Mouse (Mus musculus): ENCODE measurements around the gene Pet100. TPM values are rescaled to one million over a fixed set of nuclear protein-coding genes. Genes with fewer than 3 reads are reported as not detected.
"Not testable (repeated sequence)": the region's sequence is repeated elsewhere in the genome, so short reads cannot be mapped to it uniquely, and the experiment has no call there.

Pet100 gene
- 10 to 100 TPM; 61.7 to 66.4 TPM for total RNA-seq (2021)
- long read RNA-seq, experiment 1, transcript Pet100-201 (4 exons, 1,193 nt): major isoform, 15 of 16 reads
- long read RNA-seq, experiment 1, partial matches to known transcripts: 0 of 16 reads
- long read RNA-seq, experiment 1, other reads (novel, unspliced or antisense): 0 of 16 reads
- long read RNA-seq, experiment 2, transcript Pet100-201 (4 exons, 1,193 nt): major isoform, 11 of 16 reads
- long read RNA-seq, experiment 2, partial matches to known transcripts: 1 of 16 reads
- long read RNA-seq, experiment 2, other reads (novel, unspliced or antisense): 1 of 16 reads

DNA sequence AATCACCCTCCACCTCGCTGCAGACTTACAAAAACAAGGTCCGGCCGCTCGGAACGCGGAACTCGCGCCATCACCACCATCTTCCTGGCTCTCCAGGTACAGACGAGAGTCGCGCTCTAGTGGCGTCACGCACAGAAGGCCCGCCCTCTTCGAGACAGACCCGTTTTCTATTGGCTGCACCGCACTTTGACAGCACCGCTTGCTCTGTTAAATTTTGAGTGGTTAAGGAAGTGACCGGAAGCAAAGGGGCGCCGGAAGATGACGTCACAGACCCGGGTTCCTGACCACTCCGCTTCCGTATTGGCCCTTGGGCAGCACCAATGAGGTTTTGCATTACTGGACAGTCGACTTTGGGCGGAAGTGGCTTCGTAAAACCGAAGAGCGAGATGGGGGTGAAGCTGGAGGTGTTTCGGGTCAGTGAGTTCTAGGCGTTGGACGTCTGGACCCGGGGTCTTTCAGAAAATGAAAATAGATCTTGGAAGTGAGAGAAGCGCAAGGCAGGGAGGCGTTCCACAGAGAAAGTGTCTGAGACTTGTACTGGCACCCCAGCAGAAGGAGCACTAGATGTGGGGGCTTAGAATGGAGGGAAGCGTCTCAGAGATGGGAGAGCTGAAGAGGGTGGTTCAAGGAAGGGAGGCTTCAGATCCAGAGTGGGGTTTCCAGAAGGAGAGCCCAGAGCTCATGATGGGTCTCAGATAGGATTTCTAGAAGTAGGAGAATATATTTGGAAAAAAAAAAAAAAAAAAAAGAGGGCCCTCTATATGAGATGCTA is at the start of gene Pet100, which contains the start of gene Xab2:
TSS of gene Pet100 (plus strand) at position 350 of the 772 bp plus-strand sequence.
TSS of gene Xab2 (minus strand) at position 118 of the 772 bp plus-strand sequence.
- peak; percentile 97 to 99 for DNase-seq
- intact Hi-C loops (cut with DNase I): loop anchor here (5.0 to 10.0 kb wide), 2 partner anchors 56 to 157 kb away; partner anchors contain the start of genes Pex11g and Trappc5

DNA sequence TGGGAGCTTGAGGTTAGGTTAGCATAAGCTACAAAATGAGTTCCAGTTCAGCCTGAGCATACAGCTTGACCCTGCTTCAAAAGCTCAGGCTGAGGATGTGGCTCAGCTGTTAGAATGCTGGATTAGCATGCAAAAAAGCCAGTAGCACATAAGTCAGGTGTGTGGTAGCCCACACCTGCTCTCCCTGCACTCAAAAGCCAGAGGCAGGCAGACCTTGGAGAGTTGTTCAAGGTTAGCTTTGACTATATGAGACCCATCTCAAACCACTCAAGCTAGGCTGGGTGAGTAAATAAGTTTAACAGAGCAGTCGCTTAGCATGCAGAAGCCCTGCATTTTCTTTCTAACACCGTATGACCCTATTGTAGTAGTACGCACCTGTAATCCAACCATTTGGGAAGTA is 46.8 kb upstream of the Pet100 start:
- intact Hi-C loops (cut with DNase I): no loop called here
- no peak for DNase-seq

DNA sequence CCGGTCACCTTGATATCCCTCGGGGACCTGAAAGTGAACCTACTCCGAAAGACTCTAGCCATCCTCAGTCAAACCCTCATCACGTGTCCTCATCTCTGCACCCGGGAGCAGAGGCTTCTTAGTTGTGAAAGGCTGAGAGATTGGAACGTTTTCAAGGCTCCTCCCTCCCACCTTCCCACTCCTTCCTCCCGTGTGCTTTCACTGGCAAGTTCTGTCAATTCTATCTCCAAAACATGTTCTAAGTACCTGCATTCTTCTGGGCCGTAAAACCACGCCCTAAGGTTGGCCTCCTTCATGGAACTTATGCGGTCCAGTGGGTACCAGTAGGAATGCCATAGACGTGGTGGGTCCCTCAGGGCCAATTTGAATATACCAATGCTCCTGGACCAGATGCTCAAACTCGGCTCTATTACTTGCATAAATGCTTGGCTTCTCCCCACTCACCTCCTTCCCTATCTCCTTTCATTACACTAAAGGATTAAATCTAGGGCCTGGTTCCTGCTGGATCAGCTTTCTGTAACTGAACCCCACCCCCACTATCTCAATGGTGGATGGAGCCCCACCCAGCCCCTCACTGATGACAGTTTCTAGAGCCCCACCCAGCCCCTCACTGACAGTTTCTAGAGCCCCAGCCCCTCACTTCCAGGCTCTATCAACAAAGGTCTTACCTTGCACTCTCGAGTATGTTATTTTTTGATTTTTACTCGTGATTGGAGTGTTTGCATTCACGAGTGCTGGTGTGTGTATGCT is 45.0 kb upstream of the Pet100 start:
- no peak for DNase-seq
- intact Hi-C loops (cut with DNase I): no loop called here

DNA sequence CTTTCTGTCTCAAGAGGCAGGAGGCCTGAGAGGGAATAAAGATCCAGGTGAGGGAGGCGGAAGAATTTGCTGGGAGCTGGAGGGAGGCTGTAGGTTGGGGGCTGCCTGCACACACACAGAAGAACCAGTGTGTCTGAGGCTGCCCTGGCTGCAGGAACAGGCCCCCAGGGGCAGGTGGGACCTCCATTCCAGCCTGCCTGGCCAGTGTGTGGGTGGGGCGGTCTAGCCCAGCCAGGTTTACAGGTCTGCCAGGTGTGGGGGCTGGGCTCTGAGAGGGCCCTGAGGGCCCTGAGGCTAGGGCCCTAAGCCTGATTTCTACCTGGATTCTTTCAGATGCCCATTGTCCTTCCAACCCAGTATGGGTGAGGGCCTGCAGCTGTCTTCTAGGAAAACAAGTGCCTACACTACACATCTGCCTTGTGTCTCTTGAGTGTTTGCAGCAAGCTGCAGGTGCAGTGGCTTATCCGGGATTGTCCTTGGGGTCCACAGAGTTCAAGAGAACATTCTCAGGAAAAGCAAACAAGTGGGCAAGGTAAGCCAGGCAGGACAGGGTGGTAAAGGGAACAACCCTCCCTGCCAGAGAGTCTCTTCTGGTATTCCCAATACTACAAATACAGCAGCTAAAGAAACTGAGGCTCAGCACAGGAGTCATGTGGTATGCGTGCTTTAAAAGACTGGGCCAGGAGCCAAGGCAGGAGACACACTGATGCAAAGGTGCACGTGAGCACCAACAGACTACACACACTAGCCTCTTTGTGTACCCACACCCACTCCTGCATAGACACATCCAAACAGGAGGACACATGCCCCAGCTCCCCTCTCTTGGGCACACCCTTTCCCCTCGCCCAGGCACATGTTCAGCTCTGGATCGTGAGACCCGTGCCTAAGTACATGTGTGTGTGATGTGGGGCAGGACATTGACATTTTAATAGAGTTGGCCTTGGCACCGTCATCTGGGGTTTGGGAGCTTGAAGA is 41.7 kb upstream of the Pet100 start:
- intact Hi-C loops (cut with DNase I): no loop called here
- DNase-seq: no peak

DNA sequence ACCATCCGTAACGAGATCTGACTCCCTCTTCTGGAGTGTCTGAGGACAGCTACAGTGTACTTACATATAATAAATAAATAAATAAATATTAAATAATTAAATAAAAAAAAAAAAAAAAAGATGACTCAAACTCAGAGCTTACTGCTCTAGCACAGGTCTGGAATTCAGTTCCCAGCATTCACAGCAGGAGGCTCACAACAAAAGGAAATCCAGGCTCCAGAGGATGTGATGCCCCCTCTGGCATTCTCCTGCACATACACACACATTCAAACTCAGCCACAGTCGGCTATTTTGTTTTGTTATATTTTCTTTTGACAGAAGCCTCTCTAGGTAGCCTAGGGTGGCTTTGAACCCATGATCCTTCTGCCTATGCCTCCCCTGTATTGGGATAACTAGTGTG is 39.4 kb upstream of the Pet100 start:
- intact Hi-C loops (cut with DNase I); DNase-seq: not testable (repeated sequence)

DNA sequence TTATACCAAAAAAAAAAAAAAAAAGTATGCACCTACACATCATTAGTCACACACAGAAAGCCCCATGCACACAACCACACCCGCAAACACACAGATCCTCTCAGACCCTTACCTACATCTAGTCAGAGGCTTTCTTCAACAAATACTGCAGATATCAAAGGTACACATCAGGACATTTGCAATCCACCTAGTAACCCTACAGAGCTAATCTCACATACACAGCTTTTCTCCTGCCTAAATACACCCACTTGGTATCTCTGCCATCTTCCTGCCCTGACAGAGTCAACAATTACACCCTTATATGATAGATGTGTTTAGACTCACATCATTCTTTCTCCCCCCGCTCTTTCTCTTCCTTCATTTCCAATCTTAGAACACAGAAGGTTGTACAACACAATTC is 34.9 kb upstream of the Pet100 start:
- intact Hi-C loops (cut with DNase I): no loop called here
- DNase-seq: no peak

DNA sequence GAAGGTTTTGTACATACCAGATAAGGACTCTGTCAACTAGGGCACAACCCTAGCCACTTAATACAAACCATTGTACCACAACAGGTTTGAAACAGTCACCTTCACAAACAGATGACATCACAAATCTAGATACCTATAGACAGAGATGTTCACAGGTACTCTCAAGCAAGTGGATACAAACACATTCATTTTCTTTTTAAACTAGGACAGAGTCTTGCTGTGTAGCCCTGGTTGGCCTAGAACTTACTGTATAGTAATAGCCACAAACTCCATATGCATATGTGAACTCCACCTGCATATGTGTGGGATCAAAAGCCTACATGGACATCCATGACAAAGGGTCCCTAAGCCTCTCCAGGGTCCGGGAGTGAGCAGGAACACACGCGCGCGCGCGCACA is 34.4 kb upstream of the Pet100 start, which contains the start of gene Camsap3:
TSS of gene Camsap3 (plus strand) at position 301 of the 398 bp plus-strand sequence.
- DNase-seq: no peak
- intact Hi-C loops (cut with DNase I): no loop called here

DNA sequence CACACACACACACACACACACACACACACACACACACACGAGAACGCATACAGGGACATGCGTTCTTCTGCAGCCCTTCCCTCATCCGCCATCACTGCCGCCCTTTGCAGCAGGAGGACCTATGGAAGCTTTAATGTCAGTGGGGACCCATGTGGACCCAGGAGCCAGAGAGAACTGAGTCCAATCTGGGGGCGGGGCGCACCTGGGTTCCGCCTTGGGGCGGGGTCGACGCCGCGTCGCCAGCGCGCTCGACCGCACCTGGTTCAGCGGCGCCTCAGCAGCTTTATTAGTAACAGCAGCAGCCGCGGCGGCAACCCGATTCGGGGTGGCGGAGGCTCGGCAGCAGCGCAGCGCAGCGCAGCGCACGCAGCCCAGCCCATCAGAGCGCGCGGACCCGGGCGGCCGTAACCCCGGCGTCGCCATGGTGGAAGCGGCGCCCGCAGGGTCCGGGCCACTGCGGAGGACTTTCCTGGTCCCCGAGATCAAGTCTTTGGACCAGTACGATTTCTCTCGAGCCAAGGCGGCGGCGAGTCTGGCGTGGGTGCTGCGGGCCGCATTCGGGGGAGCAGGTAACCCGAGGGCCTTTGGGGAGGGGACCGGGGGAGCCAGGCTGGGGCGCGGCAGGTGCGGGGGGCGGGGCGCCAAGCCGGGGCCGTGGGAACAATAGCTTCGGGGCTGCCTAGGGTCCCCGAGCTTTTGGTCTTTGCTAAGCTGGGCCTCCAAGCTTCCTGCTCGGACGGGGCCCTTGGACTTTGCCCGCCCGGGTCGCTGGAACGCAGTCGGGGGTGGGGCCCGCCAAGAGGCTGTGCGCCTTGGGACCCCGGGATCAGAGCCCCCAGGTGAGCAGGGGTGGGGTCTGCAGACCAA is 33.7 kb upstream of the Pet100 start:
- peak; percentile 19 to 34 for DNase-seq
- intact Hi-C loops (cut with DNase I): no loop called here

DNA sequence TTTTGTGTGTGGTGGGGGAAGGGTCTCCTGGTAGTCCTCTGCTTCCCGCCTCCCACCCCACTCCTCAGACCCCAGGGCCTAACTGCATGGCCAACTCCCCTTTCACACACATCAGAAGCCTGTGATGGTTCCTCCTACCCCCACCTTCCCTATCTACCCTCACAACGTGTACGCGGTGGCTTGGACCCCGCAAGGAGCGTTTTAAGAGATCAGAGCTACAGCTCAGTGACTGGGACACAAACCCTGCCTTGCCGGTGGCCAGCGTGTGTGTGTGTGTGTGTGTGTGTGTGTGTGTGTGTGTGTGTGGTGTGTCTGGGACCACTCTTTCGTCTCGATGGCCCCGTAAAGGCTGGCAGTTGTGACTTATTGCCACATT is 33.1 kb upstream of the Pet100 start:
- intact Hi-C loops (cut with DNase I): no loop called here
- no peak for DNase-seq

DNA sequence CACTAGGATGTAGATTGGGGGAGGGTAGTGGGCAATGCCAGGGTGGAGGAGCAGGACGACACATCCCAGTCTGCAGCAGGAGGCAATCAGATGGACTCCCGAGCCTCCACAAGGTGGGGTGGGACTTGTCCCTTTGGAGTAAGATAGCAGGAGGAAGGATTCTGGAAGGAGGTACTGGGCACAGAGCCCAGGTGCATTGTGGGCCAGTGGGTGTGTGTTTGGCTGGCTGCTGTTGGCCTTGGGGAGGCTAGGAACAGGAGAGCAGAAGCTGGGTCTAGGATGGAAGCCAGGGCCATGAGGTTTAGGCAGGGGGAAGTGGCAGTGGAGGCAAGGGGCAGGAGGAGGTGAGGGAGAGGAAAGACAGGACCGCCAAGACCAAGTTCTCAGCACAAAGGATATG is 27.9 kb upstream of the Pet100 start:
- intact Hi-C loops (cut with DNase I): no loop called here
- DNase-seq: no peak

DNA sequence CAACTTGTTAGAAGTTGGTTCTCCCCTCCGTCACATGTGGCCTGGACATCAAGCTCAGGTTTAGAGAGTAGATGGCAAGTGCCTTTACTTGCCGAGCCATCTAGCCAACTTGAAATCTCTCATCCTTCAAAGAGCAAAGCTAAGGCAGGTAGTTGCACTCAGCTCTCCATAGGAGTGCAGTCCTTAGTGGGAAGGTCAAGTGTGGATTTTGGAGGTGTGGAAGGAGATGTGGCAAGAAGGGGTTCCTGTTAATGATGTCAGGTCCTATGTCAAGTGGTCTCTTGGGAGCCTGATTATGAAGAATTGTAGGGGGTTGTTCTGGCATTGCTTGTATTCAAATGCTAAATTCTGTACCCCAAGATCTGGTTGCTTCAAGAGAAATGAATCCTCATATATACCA is 26.9 kb upstream of the Pet100 start:
- DNase-seq: no peak
- intact Hi-C loops (cut with DNase I): no loop called here

DNA sequence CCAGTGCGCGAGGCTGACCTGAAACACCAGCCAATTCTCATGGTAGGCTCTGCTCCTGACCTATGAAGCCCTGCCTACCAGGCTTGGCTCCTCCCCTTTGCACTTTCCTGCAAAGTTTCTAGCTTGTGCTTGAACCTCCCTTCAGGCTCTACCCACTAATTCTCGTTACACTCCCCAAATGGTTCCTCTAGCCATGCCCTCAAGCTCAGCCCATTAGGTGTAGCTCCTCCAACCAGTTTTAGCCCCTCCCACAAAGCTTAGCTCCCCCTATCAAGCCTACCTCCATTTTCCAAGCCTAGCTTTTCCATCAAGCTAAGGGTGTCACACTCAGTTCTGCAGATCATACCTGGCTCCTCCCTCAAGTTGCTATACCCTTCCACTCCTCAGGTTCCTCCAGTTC is 23.3 kb upstream of the Pet100 start:
- DNase-seq: no peak
- intact Hi-C loops (cut with DNase I): no loop called here

DNA sequence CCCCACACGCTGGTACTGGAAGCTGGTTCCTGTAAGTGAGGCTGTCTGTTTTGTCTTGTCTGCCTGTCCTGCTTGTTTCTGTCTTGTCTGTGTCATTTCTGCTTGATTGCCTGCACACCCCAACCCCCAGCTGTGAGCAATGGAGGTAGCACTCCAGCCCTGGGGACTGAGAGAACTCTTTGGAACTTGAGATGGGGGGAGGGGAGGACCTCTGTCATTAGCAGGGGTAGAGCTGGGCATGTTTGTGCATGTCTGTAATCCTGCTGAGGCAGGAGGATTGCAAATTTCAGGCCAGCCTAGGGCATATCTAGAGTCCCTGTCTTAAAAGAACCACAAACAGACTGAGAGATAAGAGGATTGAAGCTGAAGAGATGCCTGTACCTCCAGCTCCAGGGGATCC is 22.1 kb upstream of the Pet100 start:
- intact Hi-C loops (cut with DNase I): no loop called here

DNA sequence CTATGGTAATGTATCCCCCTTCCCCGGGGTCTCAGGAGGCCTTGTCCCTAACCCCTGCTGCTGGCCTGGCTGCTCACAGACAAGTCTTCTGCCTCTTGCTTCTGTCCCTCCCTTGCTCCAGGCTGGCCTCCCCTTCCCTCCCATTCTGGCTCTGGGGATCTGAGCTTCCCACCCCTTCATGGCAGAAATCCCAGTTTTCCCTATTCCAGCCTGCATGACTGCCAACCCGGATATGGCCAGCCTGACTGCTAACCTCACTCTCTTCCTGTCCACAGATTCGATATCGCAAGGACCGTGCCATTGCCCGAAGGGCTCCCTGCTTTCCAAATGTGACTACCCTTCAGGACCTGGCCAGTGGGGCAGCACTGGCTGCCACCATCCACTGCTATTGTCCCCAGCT is 20.9 kb upstream of the Pet100 start:
- DNase-seq: peak; percentile 56 to 73
- intact Hi-C loops (cut with DNase I): no loop called here

More for the DNA sequence above, 22.1 kb upstream of the Pet100 start:
- DNase-seq: no peak

DNA sequence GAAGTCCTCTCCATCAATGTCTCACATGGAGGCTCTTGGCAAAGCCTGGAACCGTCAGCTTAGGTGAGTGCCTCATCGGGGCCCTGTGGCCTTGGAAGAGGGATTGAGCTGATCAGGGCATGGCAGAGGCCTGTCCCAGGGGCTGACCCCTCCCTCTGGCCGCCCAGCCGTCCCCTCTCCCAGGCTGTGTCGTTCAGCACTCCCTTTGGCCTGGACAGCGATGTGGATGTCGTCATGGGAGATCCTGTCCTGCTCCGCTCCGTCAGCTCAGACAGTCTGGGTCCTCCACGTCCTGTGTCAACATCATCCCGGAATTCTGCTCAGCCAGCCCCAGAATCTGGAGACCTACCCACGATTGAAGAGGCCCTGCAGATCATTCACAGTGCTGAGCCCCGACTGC is 17.9 kb upstream of the Pet100 start:
- intact Hi-C loops (cut with DNase I): no loop called here
- no peak for DNase-seq

DNA sequence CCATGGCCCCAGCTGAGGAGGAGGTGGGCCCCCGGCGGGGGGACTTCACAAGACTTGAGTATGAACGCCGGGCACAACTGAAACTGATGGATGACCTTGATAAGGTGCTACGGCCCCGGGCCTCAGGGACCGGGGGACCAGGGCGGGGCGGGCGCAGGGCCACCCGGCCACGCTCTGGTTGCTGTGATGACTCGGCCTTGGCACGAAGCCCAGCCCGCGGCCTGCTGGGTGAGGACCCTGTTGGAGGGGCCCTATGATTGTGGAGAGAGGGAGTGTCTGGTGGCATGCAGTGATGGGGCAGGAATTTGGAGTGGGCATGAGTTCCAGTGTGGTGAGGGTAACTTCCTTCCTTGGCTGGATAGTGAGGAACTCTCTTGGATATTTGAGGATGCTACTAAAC is 14.8 kb upstream of the Pet100 start:
- intact Hi-C loops (cut with DNase I): no loop called here
- DNase-seq: no peak

DNA sequence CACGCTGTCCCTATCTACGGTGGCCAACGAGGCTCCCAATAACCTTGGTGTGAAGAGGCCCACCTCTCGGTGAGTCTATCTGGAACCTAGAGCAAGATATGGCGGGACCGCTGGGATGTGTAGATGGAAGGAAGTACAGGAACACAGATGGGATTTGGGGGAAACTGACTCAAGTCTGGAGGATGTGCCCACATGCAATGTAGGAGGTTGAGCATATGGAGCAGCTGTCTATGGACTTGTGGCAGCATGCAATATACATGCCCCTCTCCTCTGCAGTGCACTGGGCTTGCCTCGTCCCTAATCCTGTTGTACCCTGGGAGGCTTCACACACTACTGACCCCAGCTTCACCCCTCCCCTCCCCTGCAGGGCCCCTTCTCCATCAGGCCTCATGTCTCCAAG is 13.5 kb upstream of the Pet100 start:
- intact Hi-C loops (cut with DNase I): no loop called here
- DNase-seq: no peak

DNA sequence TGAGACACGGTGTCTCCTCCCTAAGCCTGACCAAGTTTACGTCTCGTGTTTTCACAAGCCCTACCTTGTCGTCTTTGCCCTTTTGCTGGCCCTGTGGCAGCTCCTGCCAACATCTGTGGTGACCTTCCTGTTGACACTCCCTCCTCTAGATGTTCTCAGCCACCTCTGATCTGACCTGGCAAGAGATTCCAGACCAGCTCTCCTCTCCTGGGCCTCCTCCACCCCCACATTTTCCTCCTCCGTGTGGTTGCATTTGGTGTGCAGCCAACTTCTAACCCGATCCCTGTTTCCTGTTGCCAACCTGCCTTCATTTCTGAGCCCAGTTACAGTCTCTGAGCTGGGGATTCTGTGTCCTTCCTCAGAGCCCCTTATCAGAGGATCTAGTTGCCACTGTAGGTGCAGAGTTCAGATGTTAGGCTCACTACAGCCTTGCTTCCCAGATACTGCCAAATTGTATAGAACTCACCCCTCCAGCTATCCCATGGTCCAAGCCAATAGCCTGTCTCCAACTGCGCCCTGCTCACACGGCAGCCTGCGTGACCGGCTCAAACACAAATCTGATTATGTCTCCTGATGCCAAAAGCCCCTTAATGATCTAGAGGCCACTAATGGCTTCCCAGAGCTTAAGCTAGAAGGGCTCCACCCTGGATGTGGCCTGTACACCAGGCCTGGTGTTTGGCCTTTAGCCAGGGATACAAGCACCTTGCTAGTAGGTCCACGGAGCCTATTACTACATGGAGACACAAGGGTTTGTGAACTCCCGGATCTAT is 12.1 kb upstream of the Pet100 start:
- no peak for DNase-seq
- intact Hi-C loops (cut with DNase I): no loop called here
